Mouse (Mus musculus): ENCODE results near the gene Gm15517. TPM values are rescaled to one million over a fixed set of nuclear protein-coding genes. Genes with fewer than 3 reads are reported as not detected.
"Not testable (repeated sequence)": the region's sequence is repeated elsewhere in the genome, so short reads cannot be mapped to it uniquely, and the experiment has no call there.

Gene Gm15517
- polyA plus RNA-seq, 1 experiment from 2014 or later = not detected

DNA sequence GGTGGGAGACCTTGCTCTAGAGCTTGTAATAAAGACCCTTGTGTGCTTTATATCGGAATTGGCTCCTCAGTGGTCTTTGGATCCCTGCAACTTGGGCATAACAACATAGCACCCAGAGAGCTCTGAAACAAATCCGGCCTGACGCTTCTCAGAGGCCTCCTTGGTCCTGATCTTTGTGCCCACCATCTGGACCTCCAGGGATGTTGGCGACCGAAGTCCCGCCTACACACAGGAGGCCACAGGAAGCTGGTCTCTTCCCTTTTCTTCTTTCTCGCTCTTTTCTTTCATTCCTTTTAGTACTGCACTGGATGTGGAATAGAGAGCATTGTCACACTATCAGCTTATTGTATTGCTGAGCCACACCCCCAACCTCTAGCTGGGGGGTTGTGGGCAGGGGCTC is 12.2 kb downstream of the Gm15517 start:
- no peaks in the 10 kb centered on the region for H3K36me3 ChIP-seq
- no peaks in the 10 kb centered on the region for H3K4me1 ChIP-seq (replicated peaks)
- no peak for ATAC-seq
- H3K9ac ChIP-seq (replicated peaks) = no peak overlapping the region
- no peak overlapping the region for H3K4me3 ChIP-seq (replicated peaks)
- 60% methylated on average over 7 of the region's 7 CpGs for WGBS
- H3K27ac ChIP-seq = no peak overlapping the region
- H3K27me3 ChIP-seq = peaks cover 19% of the 10 kb centered on the region
- no peak overlapping the region for H3K4me2 ChIP-seq (replicated peaks)
- H3K9me3 ChIP-seq = no peaks in the 10 kb centered on the region

DNA sequence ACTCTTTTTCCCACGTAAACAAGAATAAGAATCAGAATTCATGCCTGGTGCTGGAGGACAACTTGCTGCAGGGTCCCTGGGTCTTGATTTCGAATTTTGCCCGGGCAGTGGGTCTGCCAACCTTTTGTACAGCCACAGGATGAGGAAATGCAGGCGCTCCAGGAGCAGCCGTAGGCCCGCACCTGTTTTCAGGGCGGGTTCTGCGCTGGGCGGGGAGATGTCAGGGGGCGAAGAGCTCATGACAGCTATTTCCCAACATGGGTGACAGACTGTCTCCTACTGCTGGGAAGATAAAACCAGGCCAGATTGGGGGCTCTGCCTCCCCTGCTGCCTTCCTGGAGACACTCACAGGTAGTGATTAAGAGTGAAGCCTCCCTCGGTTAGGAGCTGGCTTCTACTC is 12.8 kb downstream of the Gm15517 start:
- Histone ChIP-seq H3K4me2 (replicated peaks) (no peak overlapping the region), H3K36me3 (no peaks in the 10 kb centered on the region), H3K27ac (no peak overlapping the region), H3K9ac (replicated peaks) (no peak overlapping the region), H3K27me3 (peaks cover 14% of the 10 kb centered on the region), H3K4me3 (replicated peaks) (no peak overlapping the region), H3K9me3 (no peaks in the 10 kb centered on the region), H3K4me1 (replicated peaks) (no peaks in the 10 kb centered on the region)
- no peak for ATAC-seq
- 42% methylated on average over 11 of the region's 11 CpGs for WGBS

DNA sequence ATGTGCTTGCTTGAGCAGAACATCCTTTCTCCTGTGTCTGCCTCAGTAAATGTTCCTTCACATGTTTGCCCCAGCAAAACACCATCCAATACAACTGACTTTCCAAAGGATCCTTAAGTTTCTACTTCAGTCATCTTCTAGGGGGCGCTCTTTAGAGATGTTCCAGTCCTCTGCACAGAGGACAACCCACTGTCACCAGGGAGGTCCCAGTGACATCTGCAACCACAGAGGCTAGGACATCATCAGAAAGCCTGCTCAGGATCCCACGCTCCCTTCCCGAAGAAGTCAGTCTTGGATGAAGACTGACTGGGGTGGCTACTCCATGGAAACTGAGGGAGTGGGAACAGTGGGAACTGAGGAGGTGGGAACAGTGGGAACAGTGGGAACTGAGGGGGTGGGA is 14.3 kb downstream of the Gm15517 start:
- Histone ChIP-seq H3K36me3 (no peaks in the 10 kb centered on the region), H3K4me3 (replicated peaks) (no peak overlapping the region), H3K9ac (replicated peaks) (no peak overlapping the region), H3K9me3 (no peaks in the 10 kb centered on the region), H3K27me3 (peaks cover 14% of the 10 kb centered on the region), H3K4me1 (replicated peaks) (no peaks in the 10 kb centered on the region), H3K27ac (no peak overlapping the region), H3K4me2 (replicated peaks) (no peak overlapping the region)
- 82% methylated on average over 3 of the region's 3 CpGs for WGBS
- ATAC-seq = no peak

DNA sequence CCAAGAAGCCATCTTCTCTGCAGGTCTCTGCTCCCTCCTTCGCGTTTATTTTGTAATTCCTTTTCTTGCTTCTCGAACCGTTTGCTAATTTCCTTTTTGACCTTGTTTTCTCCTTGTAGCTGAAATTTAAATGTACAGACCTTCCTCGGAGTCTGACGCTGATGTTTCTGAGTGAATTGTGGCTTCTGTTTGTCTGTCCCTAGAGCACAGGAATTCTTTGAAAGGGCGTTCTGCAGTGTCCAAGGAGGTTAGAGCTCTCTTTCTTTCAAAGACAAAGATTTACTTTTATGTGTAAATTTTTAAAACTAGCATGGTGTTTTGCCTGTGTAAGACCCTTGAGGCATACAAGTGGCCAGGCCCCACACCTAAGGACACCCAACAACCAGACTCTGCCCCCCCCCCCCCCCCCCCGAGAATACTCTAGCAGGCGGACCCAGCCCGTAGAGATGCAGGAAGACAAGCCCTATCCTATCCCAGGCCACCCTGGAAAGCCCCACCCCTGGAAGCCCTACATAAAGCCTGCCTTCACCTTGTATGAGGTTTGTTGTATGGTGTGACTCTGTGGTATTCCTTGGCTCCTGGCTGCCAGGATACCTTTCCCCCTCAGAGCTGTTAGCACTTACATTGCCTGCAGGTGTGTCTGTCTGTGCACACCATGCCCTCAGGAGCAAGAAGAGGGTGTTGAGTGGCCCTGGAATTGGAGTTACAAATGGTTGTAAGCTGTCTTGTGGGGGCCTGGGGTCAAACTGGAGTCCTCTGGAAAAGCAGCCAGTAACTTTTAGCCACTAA is 15.4 kb downstream of the Gm15517 start:
- Histone ChIP-seq H3K4me1 (replicated peaks) (no peaks in the 10 kb centered on the region), H3K27ac (no peak overlapping the region), H3K9me3 (no peaks in the 10 kb centered on the region), H3K27me3 (peaks cover 11% of the 10 kb centered on the region), H3K4me3 (replicated peaks) (no peak overlapping the region), H3K4me2 (replicated peaks) (no peak overlapping the region), H3K36me3 (no peaks in the 10 kb centered on the region), H3K9ac (replicated peaks) (no peak overlapping the region)
- ATAC-seq = no peak
- WGBS = 63% methylated on average over 9 of the region's 10 CpGs

DNA sequence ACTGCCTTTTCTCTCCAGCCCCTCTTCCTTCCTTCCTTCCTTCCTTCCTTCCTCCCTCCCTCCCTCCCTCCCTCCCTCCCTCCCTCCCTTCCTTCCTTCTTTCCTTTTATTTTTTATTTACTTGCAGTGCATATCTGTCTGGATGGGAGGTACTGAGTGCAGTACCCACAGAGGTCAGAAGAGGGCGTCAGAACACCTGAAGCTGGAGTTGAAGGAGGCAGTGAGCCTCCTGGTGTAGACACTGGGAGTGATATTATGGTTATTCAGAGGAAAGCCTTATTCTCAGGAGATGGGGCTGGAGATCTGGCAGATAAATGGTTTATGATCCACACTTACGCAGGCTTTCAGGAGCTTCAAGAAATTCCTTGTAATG is 16.0 kb downstream of the Gm15517 start:
- Histone ChIP-seq H3K9me3 (no peaks in the 10 kb centered on the region), H3K4me1 (replicated peaks) (no peaks in the 10 kb centered on the region), H3K9ac (replicated peaks) (no peak overlapping the region), H3K27ac (no peak overlapping the region), H3K4me2 (replicated peaks) (no peak overlapping the region), H3K4me3 (replicated peaks) (no peak overlapping the region), H3K36me3 (no peaks in the 10 kb centered on the region), H3K27me3 (peaks cover 10% of the 10 kb centered on the region)
- ATAC-seq = no peak
- WGBS = 36% methylated on average over 2 of the region's 2 CpGs

DNA sequence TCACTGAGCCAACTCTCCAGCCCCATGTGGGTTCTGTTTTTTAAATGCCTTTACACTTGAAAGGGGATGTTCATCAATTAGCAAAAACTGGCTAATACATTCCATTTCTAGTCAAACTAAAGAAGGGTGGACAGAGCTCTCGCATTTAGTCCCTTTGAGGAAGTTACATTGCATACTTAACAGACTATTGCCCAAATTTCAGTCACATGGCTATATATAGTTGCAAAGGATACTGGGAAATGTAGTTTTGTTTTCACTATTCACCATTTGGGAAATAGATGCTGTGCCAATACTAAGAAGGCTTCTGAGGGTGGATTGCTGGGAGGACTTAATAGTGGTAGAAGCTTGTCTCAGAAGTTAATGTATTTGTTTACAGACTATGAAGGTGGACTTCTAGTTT is 19.7 kb downstream of the Gm15517 start:
- Histone ChIP-seq H3K27ac (no peak overlapping the region), H3K36me3 (no peaks in the 10 kb centered on the region), H3K4me2 (replicated peaks) (no peak overlapping the region), H3K4me3 (replicated peaks) (no peak overlapping the region), H3K9ac (replicated peaks) (no peak overlapping the region), H3K27me3 (no peaks in the 10 kb centered on the region), H3K4me1 (replicated peaks) (no peaks in the 10 kb centered on the region), H3K9me3 (no peaks in the 10 kb centered on the region)
- 70% methylated on average over 1 of the region's 1 CpGs for WGBS
- no peak for ATAC-seq

DNA sequence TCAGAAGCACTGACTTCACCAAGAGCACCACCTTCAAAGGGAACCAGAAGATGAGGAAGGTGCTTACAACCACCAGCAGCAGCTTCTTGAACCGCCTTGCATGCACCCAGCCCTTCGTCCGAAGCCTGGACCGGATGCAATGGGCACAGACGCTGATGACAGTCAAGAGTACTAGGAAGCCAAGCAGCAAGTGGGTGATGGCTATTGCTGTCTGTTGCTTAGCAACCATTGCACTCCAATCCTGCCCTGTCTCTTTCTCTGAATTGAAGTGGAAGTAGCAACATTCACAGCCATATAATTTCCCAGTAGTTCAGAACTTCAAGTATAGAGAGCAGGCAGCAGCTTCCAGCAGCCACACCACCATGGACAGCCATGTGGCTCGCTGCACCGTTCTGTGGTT is 20.3 kb downstream of the Gm15517 start:
- ATAC-seq = 0 out of 2 replicates have a peak, but pooled peaks have one; percentile 48

DNA sequence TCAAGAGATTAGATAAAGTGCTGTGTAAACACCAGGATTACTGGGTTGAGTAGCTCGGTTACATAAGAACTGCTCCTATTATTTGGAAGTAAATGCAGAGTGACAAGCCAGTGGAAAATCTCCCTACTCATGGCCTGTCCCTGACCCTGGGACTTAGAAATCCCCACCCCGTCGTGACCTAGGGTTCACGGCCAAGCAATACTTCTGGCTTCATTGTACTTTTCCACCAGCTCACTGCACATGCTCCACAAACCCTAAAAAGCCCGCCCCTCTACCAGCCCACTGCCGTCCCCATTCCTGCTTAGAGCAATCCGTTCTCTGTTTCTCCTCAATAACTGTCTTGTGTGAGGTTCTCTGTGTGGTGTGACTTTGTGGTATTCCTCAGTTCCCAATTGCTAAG is 26.5 kb downstream of the Gm15517 start:
- no peak overlapping the region for H3K4me3 ChIP-seq (replicated peaks)
- no peak overlapping the region for H3K4me2 ChIP-seq (replicated peaks)
- 53% methylated on average over 7 of the region's 7 CpGs for WGBS
- H3K36me3 ChIP-seq = no peaks in the 10 kb centered on the region
- H3K27me3 ChIP-seq = no peaks in the 10 kb centered on the region
- H3K9ac ChIP-seq (replicated peaks) = no peak overlapping the region
- H3K9me3 ChIP-seq = peaks cover 7% of the 10 kb centered on the region; the same call in 1 of the 2 replicates
- H3K4me1 ChIP-seq (replicated peaks) = no peaks in the 10 kb centered on the region
- no peak for ATAC-seq
- no peak overlapping the region for H3K27ac ChIP-seq

More for the DNA sequence above, 20.3 kb downstream of the Gm15517 start:
- Histone ChIP-seq H3K9me3 (peaks cover 1% of the 10 kb centered on the region; the same call in 1 of the 2 replicates), H3K9ac (replicated peaks) (peak overlapping the region; percentile 20; the same call in 1 of the 2 replicates), H3K36me3 (no peaks in the 10 kb centered on the region), H3K27me3 (no peaks in the 10 kb centered on the region), H3K4me1 (replicated peaks) (no peaks in the 10 kb centered on the region), H3K27ac (no peak overlapping the region), H3K4me2 (replicated peaks) (no peak overlapping the region), H3K4me3 (replicated peaks) (no peak overlapping the region)
- WGBS = 67% methylated on average over 7 of the region's 7 CpGs

DNA sequence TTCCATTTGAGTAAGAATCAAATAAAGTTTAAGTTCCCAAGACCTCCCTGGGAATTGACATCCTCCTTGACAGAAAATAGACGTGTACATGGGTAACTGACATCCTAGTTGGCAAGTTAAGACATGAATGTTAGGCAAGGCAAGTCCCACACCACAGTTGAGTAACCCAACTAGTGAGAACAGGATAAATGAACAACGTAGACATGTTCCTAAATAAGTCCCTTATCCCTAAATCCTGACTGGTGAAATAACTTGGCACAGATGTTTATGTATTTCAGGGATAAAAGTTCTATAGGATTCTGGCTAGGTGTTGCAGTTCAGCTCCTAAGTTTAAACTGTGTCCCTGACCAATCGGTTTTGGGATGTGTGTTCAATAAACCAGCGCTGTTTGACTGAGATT is 29.7 kb downstream of the Gm15517 start:
- WGBS = 77% methylated on average over 4 of the region's 4 CpGs
- Histone ChIP-seq H3K4me1 (replicated peaks) (no peaks in the 10 kb centered on the region), H3K9ac (replicated peaks) (no peak overlapping the region), H3K9me3 (peaks cover 10% of the 10 kb centered on the region; the same call in 1 of the 2 replicates), H3K27me3 (no peaks in the 10 kb centered on the region), H3K4me3 (replicated peaks) (no peak overlapping the region), H3K36me3 (no peaks in the 10 kb centered on the region), H3K27ac (no peak overlapping the region), H3K4me2 (replicated peaks) (no peak overlapping the region)
- ATAC-seq = no peak

DNA sequence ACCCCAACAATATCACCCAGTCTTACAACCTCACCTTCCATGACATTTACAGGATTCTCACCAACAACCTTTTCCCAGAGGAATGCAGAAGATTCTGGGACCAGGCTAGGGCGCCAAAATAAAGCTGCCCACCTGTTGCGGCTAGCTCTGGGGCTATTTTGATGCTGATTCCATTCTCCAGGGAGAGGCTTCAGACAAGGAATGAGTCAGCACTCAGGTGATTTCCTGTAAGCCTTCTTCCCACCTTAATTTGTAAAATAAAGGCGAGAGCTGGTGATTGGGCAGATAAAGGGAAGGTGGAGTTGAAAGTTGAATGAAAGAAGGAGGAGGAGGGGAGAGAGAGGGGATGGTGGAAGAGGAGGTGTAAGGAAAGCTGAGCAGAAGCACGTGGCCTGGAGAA is 30.2 kb downstream of the Gm15517 start:
- whole genome bisulfite sequencing = 53% methylated on average over 4 of the region's 4 CpGs
- ATAC-seq = no peak
- no peak overlapping the region for H3K27ac ChIP-seq

DNA sequence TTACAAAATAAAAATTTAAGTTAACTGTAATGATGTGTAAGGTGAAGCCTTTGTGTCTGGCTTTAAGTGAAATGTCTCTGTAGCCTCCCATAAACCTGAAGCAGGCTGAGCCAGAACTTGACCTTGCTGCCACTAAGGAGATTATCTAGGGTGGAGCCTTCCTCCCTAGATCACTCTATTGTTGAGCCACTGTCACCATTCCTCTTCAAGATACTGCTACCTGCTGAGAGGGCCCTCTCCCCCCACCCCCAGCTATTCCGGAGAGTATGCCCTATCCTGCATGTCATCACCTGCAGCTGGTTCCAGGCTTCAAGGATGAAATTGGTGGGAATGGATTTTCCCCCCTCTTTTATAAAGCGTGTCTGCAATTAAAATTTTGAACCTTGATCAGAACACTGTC is 36.3 kb downstream of the Gm15517 start:
- not testable (repeated sequence) for H3K4me2 ChIP-seq (replicated peaks); H3K27ac ChIP-seq; H3K27me3 ChIP-seq; H3K9me3 ChIP-seq; H3K36me3 ChIP-seq; H3K4me1 ChIP-seq (replicated peaks); H3K9ac ChIP-seq (replicated peaks); ATAC-seq; H3K4me3 ChIP-seq (replicated peaks)
- WGBS = 88% methylated on average over 2 of the region's 2 CpGs

More for the DNA sequence above, 30.2 kb downstream of the Gm15517 start:
- no peaks in the 10 kb centered on the region for H3K27me3 ChIP-seq
- no peak overlapping the region for H3K9ac ChIP-seq (replicated peaks)
- H3K9me3 ChIP-seq = peaks cover 10% of the 10 kb centered on the region; the same call in 1 of the 2 replicates
- H3K4me1 ChIP-seq (replicated peaks) = no peaks in the 10 kb centered on the region
- no peaks in the 10 kb centered on the region for H3K36me3 ChIP-seq
- H3K4me3 ChIP-seq (replicated peaks) = no peak overlapping the region
- H3K4me2 ChIP-seq (replicated peaks) = no peak overlapping the region

DNA sequence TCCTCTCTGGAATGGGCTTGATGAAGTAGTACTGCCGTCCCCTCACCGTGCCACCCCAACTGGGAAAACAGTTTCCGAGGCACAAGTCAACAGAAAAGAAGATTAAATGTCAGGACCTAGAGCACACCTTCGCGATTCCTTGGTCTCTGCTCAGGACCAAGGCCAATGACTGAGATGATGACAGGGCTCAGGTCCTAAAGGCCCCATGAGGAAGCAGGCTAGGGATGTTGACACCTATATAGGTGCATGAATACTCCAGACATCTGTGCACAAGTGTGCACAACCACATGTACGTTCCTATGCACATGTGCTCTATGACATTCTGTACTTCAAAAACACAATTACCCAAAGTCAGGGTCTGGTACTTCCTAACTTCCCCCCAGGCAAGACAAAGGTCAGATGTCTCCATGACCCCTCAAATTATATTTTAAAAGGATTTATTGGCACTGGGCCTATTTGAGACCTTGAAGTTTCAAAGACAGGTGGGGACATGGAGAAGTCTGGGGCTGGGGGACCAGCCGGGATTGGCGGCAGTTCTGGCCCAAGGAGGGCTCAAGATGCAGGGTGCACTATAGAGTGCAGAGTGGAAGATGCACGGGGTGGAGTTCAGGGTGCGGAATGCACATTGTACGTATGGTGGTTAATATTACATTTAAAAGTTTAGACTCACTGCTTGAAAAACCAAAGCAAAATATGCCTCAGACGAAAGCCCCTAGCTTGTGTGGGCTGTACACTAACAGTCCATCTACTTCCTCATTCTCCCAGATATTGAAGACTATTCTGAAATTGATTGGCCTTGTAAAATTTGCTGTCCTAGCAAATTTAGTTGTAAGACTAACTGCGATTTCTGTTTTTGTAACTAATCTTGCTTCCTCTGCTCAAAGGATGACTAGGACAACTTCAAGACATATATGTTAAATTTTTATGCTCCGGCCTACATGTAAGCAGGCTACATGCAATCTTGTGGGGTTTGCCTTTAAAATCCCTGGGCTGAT is 42.4 kb downstream of the Gm15517 start:
- 85% methylated on average over 14 of the region's 14 CpGs for WGBS

More for the DNA sequence above, 42.4 kb downstream of the Gm15517 start:
- no peaks in the 10 kb centered on the region for H3K36me3 ChIP-seq
- H3K9me3 ChIP-seq = no peaks in the 10 kb centered on the region
- H3K9ac ChIP-seq (replicated peaks) = peak overlapping the region; percentile 94
- ATAC-seq = no peak
- peak overlapping the region; percentile 75 for H3K4me2 ChIP-seq (replicated peaks)
- H3K4me1 ChIP-seq (replicated peaks) = peaks cover 20% of the 10 kb centered on the region
- 0 out of 2 replicates have a peak, but pooled peaks cover 12% of the 10 kb centered on the region for H3K27me3 ChIP-seq
- peak overlapping the region; percentile 97 for H3K27ac ChIP-seq
- H3K4me3 ChIP-seq (replicated peaks) = peak overlapping the region; percentile 74
